Mouse (Mus musculus) neural tube, embryonic 10.5 days (tissue): ENCODE measurements around the gene Sntg2.

Experiments used
- DNase-seq: peaks from one replicate; pipeline ENCODE4 v3.0.0-alpha.2; 2017; ENCODE audit warnings: low spot score; ENCODE audit errors: extremely low spot score

Gene Sntg2

DNA sequence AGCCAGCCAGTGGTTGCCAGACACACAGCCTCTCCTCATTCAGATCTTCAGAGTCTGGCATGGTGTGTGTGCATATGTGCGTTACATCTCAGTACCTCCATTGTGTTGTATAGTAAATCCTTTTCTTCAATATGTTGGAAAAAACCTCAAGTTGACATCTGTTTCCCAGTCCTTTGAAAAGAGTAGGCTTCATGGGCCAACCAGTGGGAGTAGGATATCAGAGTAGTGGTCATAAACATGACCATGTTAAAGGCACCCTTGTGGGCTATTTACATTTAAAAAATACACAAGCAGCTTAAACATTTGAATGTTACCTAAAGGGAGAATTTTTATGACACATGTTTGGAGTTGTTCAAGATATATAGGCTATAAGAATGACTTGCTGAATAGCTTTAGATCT, 170.4 kb downstream of the Sntg2 start:
- DNase-seq: no peak

DNA sequence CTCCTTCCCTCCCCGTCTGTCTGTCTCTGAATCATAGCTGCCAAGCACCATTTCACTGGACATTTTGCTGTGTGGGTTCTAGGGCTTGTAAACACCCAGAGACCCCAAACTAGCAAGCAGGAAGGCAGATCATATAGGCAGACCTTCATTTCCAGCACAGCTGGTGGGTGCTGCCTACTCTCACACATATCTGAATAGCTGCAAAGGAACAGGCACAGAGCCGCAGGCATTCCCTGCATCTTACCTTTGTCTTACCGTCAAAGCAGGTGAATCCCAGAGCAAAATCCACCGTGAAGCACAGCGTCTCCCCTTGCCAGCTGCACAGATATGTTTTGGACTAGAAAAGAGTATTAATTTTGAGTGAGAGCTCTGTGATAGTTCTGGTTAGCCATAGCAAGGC, 172.1 kb downstream of the Sntg2 start:
- no peak for DNase-seq

DNA sequence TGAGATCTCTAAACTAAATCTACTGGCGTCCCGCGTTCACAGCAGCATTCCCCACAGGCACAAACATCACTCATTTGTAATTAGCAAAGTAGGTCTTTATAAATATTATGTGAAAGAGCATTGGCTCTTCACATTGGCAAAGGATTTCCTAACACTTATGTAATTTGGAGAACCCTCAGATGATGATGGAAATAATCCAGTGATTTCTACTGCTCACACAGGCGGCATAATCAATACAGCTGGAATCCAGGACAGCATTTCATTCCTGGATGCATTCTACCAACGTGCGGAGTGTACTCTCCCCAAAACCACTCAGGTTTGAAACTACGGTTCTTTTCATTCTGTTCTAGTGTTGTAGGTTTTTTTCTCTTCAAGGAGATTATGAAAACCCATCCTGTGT, 172.6 kb downstream of the Sntg2 start:
- no peak for DNase-seq

DNA sequence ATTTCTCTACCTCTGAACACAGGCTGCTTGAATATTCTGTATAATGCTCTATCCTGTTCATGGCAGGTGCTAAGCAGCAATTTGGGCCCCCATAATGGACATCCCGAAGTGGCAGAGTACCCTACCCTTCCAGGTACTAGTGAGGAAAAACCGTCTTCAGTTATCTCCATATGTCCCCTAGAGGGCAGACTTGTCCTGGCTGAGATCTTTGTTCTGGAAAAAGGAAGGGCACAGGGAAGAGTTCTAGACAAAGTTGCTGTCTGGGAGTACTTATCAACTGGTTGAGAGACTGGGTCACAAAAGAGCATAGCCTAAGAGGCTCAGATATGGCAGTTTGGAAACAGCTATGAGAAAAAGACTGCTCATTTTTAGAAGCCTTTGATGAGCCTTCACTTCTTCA, 173.4 kb downstream of the Sntg2 start:
- peak; percentile 15 for DNase-seq

DNA sequence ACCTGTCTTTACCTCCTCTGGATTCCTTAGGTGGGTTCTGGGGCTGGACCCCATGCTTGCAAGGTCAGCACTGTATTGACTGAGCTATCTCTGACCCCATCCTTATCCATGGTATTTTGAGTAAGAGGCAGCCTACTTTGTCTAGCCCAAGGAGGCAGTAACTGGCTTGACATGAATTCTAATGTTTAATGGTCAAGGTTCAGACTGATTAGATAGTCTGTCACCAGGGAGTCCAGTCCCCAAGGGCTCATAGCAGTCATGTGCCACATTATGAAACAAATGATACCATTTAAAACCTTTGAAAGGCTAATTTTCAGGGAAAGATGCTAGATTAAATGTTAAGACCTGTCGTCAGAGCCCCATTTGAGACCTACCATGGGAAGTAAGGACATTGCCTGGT, 174.9 kb downstream of the Sntg2 start:
- DNase-seq: no peak

DNA sequence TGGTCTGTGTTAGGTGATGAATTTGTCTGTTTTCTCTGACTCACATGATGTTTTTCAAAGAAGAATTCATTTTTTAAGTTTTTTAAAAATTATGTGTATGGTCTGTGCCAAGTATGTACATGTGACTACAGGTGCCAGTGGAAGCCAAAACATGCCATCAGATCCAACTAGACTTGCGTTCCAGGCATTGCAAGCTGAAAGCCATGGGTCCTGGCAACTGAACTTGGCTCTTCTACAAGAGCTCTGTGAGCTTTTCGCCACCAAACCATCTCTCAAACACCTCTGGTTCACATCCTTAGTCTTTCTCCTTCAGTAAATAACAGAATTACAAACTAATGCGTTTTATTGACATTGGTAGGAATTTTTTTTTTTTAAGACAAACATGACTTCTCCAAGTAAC, 191.5 kb downstream of the Sntg2 start:
- no peak for DNase-seq

DNA sequence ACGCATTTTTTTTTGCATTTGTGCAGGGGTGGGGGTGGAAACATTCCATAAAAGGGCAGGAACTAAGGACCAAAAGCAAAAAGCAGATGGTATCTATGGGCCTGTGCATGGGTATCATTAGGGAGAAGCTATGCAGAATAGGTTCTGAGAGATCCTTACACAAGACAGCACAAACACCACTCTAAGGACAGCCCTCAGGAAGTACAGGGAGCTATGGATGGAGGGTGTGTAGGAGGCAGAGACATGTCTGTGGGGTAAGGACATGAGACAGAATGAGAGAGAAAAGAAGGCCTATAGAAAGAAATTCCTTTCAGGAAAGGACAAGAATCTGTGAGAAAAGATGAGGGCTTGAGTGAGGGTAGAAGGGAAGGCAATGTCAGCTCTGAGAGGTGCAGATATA, 193.6 kb downstream of the Sntg2 start:
- DNase-seq: no peak

DNA sequence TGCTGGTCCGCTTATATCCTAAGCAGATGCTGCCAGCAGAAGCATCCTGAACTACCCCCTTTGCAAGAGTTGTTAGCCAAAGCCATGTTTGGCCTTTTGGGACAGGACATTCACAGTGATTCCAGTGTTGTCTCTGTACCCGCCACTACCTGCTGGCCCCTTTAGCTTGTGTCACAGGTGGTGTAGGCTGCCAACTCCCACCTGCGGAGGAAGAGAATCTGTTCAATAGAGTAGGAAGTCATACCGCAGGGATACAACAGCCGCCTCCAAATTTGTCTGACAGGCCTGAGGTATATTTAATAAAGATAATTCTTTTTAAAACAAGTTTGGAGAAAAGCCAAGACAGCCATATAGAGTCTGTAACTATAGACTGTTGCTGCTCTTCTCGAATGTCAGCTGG, 195.2 kb downstream of the Sntg2 start:
- DNase-seq: no peak

DNA sequence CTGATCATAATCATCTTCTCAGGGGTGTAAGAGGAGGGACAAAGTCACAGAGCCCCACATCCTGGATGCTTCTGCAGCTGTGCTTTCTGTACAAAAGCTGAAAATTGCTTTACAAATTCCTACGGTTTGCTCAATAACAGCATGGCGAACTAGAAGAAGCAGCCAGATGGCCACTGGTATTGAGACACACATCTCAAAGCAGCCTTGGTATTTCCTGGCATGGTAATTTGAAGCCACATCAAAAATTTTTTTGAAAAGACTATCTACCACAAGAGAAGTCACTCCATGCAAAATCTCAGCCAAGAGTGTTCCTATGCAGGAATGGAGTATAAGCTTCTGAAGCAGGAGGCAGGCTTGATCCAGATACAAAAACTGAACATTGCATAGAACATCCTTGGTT, 195.6 kb downstream of the Sntg2 start:
- DNase-seq: no peak

DNA sequence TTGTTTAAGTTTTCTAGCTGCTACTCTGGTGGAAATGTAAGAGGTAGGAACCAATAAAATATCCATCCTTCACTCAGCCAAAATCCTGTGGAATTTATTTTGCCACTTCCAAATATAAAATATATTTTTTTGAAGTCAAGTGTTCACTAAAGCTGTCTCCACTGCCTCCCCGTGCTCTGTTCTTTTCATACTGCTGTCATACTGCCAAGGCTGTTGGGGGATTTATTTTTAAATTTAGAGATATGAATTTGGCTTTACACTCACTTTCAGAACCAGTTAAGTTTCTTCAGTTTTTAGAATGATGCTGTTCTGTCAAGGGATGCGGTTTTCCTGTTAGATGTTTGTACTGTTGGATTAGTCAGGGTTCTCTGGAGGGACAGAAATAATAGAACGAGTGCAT, 204.7 kb downstream of the Sntg2 start:
- DNase-seq: no peak

DNA sequence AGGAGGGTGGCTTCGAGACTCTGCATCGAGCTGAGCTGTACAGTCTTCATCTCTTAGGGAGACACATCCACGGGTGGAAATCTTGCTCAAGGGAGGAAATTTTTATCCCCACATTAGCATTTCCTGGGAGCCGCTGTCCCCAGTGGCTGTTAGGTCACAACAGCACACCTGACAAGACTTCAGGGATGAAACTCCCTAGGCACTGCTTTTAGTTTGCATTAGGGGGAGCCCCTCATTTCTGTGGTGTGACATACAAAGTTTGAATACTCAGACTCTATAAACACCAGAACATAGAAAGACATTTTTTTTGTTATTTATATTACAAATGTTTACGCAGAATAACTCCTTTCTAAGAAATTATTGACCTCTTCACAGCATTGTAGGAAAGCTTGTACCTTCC, 208.6 kb downstream of the Sntg2 start:
- DNase-seq: no peak

DNA sequence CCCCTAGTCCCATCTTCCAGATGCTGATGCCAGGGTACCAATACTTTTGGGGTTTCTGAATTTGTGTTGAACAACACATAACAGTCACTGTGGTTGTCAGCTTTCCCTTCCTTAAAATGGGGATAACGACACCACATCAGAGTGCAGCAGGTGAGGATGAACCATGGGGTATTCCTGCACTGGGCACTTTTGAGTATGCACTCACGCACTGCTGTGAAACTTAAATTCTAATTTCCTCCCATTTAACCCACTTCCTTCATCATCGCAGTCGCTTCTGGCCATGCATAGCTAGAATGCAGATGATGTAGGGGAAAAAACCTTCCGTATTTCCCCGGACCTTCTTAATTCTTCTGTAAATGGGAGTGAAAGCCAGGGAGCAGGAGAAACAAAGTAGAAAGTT, 209.2 kb downstream of the Sntg2 start:
- DNase-seq: no peak

DNA sequence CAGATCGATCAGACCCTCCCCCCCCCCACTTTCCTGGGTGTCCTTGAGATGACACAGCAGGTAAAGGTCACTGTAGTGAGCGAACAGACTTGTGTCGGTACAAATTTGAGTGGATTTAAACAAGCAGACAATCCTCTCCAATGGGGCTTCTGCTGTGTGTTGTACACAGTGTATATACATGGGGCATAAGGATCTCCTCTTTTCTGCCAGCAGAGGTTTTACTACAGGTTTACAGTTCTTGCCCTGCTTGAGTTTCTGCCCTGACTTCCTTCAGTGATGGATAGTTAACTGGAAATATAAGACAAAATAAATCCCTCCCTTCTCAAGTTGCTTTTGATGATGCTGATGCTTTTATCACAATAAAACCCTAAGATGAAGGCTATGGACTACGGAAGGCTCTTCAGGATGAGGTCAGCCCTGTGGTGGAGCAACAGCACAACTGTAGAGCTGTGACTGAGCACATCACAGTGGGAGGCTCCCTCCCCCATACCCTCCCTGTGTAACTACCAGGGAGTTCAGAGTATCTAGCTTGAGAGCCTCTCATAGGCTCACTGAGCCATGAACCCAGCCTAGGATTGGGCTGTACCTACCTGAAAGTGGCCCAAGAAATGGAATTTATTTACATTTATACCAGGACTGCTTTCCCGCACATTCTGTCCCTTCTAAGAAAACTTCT, 211.3 kb downstream of the Sntg2 start:
- DNase-seq: no peak

DNA sequence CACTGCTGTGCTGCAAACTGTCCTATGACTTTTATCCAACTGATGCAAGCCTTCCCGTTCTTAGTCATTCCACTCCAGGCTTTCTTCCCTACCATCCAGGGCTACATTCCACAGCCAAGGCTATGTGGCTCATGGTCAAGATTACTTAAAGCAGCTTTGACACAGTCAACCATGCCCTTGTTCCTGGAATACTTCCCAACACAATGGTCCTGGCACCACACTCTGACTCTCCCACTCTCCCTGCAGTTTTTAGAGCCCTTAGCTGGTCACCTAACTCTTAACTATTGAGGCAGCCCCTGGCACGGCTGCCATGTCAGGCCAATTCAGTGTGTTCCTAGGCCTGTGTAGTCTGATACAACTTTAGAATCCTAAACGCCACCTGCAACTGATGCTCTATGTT, 212.7 kb downstream of the Sntg2 start:
- no peak for DNase-seq

DNA sequence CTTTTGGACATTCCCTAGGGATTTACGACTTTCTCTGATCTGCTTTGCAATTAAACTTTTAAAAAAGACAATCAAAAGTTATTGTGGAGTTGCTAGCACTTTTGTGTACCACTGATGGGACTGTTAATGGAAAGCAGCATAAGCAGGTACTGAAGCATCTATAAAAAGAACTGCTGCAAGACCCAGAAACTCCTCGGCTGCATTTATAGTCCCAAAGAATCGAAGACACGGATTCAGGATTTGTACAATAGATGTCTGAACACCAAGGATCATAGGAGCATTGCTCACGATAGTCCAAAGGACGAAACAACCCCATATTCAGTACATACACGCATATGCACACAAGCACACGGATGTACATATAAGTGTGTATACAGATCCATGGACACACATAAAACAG, 213.4 kb downstream of the Sntg2 start:
- no peak for DNase-seq

DNA sequence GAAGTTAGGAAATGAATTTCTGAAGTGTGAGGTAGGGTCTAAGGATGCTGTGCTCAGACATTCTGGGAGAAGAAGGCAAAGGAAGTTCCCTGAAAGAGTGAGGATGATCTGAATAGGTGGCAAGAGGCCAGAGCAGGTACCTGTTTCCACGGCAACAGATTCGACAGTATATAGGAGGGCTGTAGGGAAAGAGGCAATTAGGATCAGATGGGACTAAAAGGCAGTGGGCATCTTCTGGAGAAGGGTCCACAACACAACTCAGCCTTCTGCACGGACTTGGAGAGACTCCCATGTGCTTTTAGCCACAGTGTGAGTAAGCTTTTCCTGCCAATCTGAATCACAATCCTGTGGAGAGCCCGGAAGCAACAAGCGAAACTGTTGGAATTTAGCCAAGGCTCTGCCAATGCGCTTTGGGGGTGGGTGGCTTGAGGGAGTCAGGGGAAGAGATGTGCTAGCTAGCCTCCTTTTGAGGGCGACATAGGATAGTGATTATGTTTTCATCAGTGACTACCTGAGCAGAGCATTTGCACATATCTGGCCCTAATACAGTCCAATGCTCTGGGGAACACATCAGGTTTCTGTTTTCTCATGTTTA, 219.0 kb downstream of the Sntg2 start:
- DNase-seq: no peak

DNA sequence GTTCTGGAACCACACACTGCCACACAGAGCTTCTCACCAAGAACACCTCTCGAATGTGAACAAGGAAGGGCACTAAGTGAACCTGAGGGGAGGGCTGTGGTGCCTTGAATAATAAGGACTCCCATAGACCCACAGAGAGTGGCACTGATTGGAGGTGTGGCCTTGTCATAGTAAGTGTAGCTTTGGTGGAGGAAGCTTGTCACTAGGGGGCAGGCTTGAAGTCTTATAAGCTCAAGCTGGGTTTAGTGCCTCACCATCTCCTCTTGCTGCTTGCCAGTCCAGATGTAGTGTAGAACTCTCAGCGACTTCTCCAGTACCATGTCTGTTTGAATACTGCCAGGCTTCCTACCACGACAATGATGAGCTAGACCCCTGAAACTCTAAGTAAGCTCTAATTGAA, 231.1 kb downstream of the Sntg2 start:
- no peak for DNase-seq

DNA sequence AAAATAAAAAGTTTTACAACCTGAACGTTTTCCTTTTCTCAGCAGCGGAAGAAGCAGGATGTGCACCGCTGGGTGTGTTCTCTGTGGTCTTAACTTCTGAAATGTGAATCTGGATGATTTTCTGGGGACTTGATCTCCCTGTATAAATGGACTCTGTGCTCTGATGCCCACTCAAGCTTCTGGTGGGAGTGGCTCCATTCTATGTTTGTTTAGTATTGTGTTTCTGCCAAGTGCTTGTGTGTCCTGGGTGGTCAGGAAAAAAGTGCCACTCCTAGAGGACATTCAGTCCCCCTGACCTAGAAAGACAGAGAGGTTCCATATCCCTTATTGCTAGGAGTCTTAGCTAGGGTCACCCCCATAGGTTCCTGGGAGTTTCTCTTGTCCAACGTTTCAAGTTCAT, 240.7 kb downstream of the Sntg2 start, which contains the start of gene Tpo:
TSS of gene Tpo (minus strand) at position 101 of the 400 bp plus-strand sequence.
- no peak for DNase-seq

DNA sequence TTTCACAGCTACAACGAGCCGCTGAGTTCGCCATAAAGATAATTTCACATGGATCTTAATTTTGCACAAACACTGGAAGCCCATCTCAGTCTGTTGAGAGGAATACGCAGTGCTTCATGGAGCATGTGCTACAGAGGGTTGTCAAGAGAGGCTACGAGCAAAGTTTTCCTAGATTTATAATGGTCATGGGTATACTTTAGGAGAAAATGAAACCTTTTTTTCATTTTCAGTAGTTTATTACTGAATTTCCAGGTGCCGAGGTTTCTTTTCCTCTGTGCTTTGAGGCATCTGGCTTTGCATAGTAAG, 243.8 kb downstream of the Sntg2 start:
- DNase-seq: no peak

DNA sequence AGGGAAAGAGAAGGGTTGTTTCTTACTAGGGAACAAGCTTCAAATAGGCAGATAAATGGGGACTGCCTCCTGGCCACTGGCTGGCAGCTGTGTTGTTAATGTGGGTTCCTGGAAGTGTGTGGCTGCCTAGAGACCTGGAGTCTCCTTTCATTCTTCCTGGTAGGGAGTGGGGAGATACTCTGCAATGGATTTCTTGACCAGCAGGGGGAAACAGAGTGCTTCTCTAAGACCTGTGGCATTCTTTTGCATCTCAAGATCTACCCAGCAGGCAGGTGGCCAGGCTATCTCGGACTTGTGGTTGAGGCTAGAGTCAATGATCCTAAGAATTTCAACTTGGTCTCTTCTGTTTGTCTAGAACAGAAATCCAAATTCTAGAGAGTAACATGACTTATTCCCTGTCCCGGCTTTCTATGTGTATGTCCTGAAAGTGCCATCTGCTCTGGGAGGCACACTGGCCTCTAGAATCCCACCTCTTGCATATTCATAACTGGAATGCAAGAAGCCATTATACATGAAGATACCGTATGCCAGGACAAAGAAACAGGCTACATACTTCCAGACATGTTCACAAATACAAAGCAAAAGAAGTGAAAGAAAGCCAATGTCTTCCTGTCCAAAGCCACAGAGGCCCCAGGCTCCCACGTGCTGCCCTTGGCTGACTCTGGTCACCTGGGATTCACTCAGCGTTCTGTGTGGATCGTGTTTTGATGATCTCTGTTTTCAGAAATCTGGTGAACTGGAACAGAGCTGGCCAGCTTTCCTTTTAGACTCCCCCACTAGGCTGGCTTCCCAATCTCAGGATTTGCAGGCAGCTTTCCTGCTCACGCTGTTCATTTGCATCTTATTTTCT, 244.4 kb downstream of the Sntg2 start:
- peak; percentile 53 for DNase-seq
